Mouse (Mus musculus) myocyte (in vitro differentiated cells): Measurements from ENCODE around the gene Hist2h2be. TPM values are rescaled to one million over a fixed set of nuclear protein-coding genes. Genes with fewer than 3 reads are reported as not detected.

Experiments
- H3K27me3 ChIP-seq: one replicate; pipeline ENCODE4 v1.6.1; 2011; ENCODE audit not compliant: control insufficient read depth, insufficient read depth, insufficient read length
- H3K36me3 ChIP-seq: one replicate; pipeline ENCODE4 v1.6.1; 2011; ENCODE audit not compliant: control insufficient read depth, insufficient read depth
- H3K4me2 ChIP-seq: one replicate; pipeline ENCODE4 v1.6.1; 2011; ENCODE audit warnings: low read depth, control low read depth
- H3K4me3 ChIP-seq: one replicate; pipeline ENCODE4 v1.5.1; 2011; ENCODE audit warnings: mild to moderate bottlenecking, control low read depth, moderate library complexity
- H3K79me2 ChIP-seq: one replicate; pipeline ENCODE4 v1.6.1; 2011; ENCODE audit not compliant: control insufficient read depth, insufficient read depth
- H3ac ChIP-seq: one replicate; pipeline ENCODE4 v1.6.1; 2011; ENCODE audit not compliant: control insufficient read depth, insufficient read length
- CEBPB ChIP-seq: IDR thresholded peaks from 2 replicates; pipeline ENCODE4 v1.6.1; 2011; ENCODE audit warnings: mild to moderate bottlenecking, moderate library complexity; ENCODE audit not compliant: poor library complexity, insufficient read depth, severe bottlenecking
- E2F4 ChIP-seq: IDR thresholded peaks from one replicate; pipeline ENCODE4 v1.6.1; 2011; ENCODE audit warnings: mild to moderate bottlenecking, control low read depth, moderate library complexity; ENCODE audit not compliant: insufficient read depth
- MAX ChIP-seq: IDR thresholded peaks from one replicate; pipeline ENCODE4 v1.6.1; 2011; ENCODE audit warnings: low read depth, mild to moderate bottlenecking, control low read depth
- MYOD1 ChIP-seq, 3 experiments: IDR thresholded peaks; one replicate each; pipeline ENCODE4 v1.6.1; 2011; ENCODE audit warnings: control low read depth in 2 of 3, low read depth in 2 of 3, mild to moderate bottlenecking in 2 of 3, moderate library complexity in 1 of 3; ENCODE audit not compliant: insufficient read length in 2 of 3, control insufficient read depth in 1 of 3
- MYOG ChIP-seq, 3 experiments: IDR thresholded peaks; one replicate each; pipeline ENCODE4 v1.6.1; 2011; ENCODE audit warnings: control low read depth in 2 of 3, low read depth in 2 of 3, mild to moderate bottlenecking in 2 of 3; ENCODE audit not compliant: insufficient read length in 2 of 3, control insufficient read depth in 1 of 3, insufficient read depth in 1 of 3
- POLR2A ChIP-seq: IDR thresholded peaks from one replicate; pipeline ENCODE4 v1.6.1; 2011; ENCODE audit warnings: low read depth, mild to moderate bottlenecking, control low read depth, moderate library complexity; ENCODE audit not compliant: insufficient read length
- POLR2AphosphoS2 ChIP-seq: IDR thresholded peaks from one replicate; pipeline ENCODE4 v1.6.1; 2011; ENCODE audit warnings: low read depth, control low read depth; ENCODE audit not compliant: insufficient read length
- REST ChIP-seq: IDR thresholded peaks from one replicate; pipeline ENCODE4 v1.6.1; 2011; ENCODE audit warnings: mild to moderate bottlenecking, control low read depth, moderate library complexity; ENCODE audit not compliant: insufficient read depth, insufficient read length
- SRF ChIP-seq: IDR thresholded peaks from one replicate; pipeline ENCODE4 v1.6.1; 2011; ENCODE audit warnings: low read depth; ENCODE audit not compliant: control insufficient read depth, insufficient read length
- TCF12 ChIP-seq: IDR thresholded peaks from one replicate; pipeline ENCODE4 v1.6.1; 2011; ENCODE audit warnings: mild to moderate bottlenecking, control low read depth; ENCODE audit not compliant: poor library complexity, insufficient read depth, severe bottlenecking
- TCF3 ChIP-seq: IDR thresholded peaks from one replicate; pipeline ENCODE4 v1.6.1; 2011; ENCODE audit warnings: low read depth, control low read depth; ENCODE audit not compliant: insufficient read length
- USF1 ChIP-seq: IDR thresholded peaks from one replicate; pipeline ENCODE4 v1.6.1; 2011; ENCODE audit warnings: low read depth, mild to moderate bottlenecking, control low read depth, moderate library complexity
- polyA plus RNA-seq: library from polyadenylated mRNA; unstranded; fragments of >200 nt; fragmentation: generic; extraction: Trizol; gene quantifications from one replicate; pipeline ENCODE4 v1.2.1, GENCODE M21; 2012; ENCODE audit warnings: missing spikeins

Gene Hist2h2be
- polyA plus RNA-seq, 1 experiment, result 2.2 TPM

- TF ChIP-seq MYOG (IDR thresholded peaks at IDR 0.05; ENCODE audit: control insufficient read depth in 1 of 3, insufficient read depth in 1 of 3, insufficient read length in 2 of 3, low read depth in 2 of 3), result no peak
- TF ChIP-seq CEBPB, result no peak
- no peak for TF ChIP-seq TCF3
- no peak for TF ChIP-seq POLR2A
- no peak for TF ChIP-seq TCF12
- TF ChIP-seq SRF, result no peak
- TF ChIP-seq MAX, result no peak
- TF ChIP-seq E2F4, result no peak
- no peak for TF ChIP-seq POLR2AphosphoS2
- TF ChIP-seq REST, result no peak
- no peak for TF ChIP-seq MYOD1 (IDR thresholded peaks at IDR 0.05; ENCODE audit: control insufficient read depth in 1 of 3, insufficient read length in 2 of 3, low read depth in 2 of 3)
- no peak for TF ChIP-seq USF1
- no peaks in the 10 kb centered on the region for H3K27me3 ChIP-seq
- no peak overlapping the region for H3ac ChIP-seq
- no peak overlapping the region for H3K4me2 ChIP-seq
- H3K4me3 ChIP-seq, result no peak overlapping the region
- peaks cover 34% of the 10 kb centered on the region for H3K36me3 ChIP-seq
- peaks cover 37% of the 10 kb centered on the region for H3K79me2 ChIP-seq
Observed at GRCm38 (mm10) chr3:96175251-96175650, 45.7 kb upstream of the Hist2h2be start.

GRCm38 (mm10) chr3:96178427-96178826 is 42.5 kb upstream of the Hist2h2be start:
- H3K4me3 ChIP-seq, result no peak overlapping the region
- H3K27me3 ChIP-seq, result no peaks in the 10 kb centered on the region
- TF ChIP-seq MAX (no peak), POLR2A (no peak), CEBPB (no peak), SRF (no peak), TCF3 (no peak), REST (no peak), E2F4 (no peak), USF1 (no peak), POLR2AphosphoS2 (no peak), TCF12 (no peak), MYOG (IDR thresholded peaks at IDR 0.05; ENCODE audit: control insufficient read depth in 1 of 3, insufficient read depth in 1 of 3, insufficient read length in 2 of 3, low read depth in 2 of 3) (no peak), MYOD1 (IDR thresholded peaks at IDR 0.05; ENCODE audit: control insufficient read depth in 1 of 3, insufficient read length in 2 of 3, low read depth in 2 of 3) (no peak)
- no peak overlapping the region for H3K4me2 ChIP-seq
- peaks cover 20% of the 10 kb centered on the region for H3K79me2 ChIP-seq
- no peak overlapping the region for H3ac ChIP-seq
- peaks cover 34% of the 10 kb centered on the region for H3K36me3 ChIP-seq

GRCm38 (mm10) chr3:96178902-96179301 is 42.0 kb upstream of the Hist2h2be start:
- H3K36me3 ChIP-seq, result peaks cover 34% of the 10 kb centered on the region
- TF ChIP-seq POLR2AphosphoS2 (peak; percentile 20), POLR2A (no peak), MYOG (IDR thresholded peaks at IDR 0.05; ENCODE audit: control insufficient read depth in 1 of 3, insufficient read depth in 1 of 3, insufficient read length in 2 of 3, low read depth in 2 of 3) (no peak), MAX (no peak)
- H3K79me2 ChIP-seq, result peaks cover 16% of the 10 kb centered on the region
- H3ac ChIP-seq, result no peak overlapping the region
- no peaks in the 10 kb centered on the region for H3K27me3 ChIP-seq
- no peak overlapping the region for H3K4me2 ChIP-seq
- H3K4me3 ChIP-seq, result no peak overlapping the region

- peaks cover 9% of the 10 kb centered on the region for H3K79me2 ChIP-seq
- H3K4me2 ChIP-seq, result no peak overlapping the region
- H3K4me3 ChIP-seq, result no peak overlapping the region
- no peaks in the 10 kb centered on the region for H3K27me3 ChIP-seq
- H3K36me3 ChIP-seq, result peaks cover 32% of the 10 kb centered on the region
- TF ChIP-seq POLR2AphosphoS2 (no peak), TCF3 (no peak), E2F4 (no peak), USF1 (no peak), POLR2A (no peak)
- H3ac ChIP-seq, result no peak overlapping the region
Observed at GRCm38 (mm10) chr3:96179531-96179930, 41.4 kb upstream of the Hist2h2be start.

GRCm38 (mm10) chr3:96180727-96181477 is 40.0 kb upstream of the Hist2h2be start, which contains the start of gene Sv2a:
Gene Sv2a, plus strand, starts transcription at chr3:96181151.
- TF ChIP-seq TCF3 (no peak), MAX (no peak), SRF (no peak), REST (no peak), POLR2A (no peak), MYOD1 (IDR thresholded peaks at IDR 0.05; ENCODE audit: control insufficient read depth in 1 of 3, insufficient read length in 2 of 3, low read depth in 2 of 3) (no peak), POLR2AphosphoS2 (no peak), E2F4 (no peak), CEBPB (no peak), TCF12 (no peak), MYOG (IDR thresholded peaks at IDR 0.05; ENCODE audit: control insufficient read depth in 1 of 3, insufficient read depth in 1 of 3, insufficient read length in 2 of 3, low read depth in 2 of 3) (no peak), USF1 (no peak)
- no peak within 1 kb of the TSS for H3ac ChIP-seq
- peaks cover 20% of the 10 kb centered on the region for H3K36me3 ChIP-seq

More at GRCm38 (mm10) chr3:96180727-96181477, 40.0 kb upstream of the Hist2h2be start, which contains the start of gene Sv2a:
- H3K4me2 ChIP-seq, result peak within 1 kb of the TSS; percentile 48
- H3K79me2 ChIP-seq, result no peaks in the 10 kb centered on the region
- no peaks in the 10 kb centered on the region for H3K27me3 ChIP-seq
- H3K4me3 ChIP-seq, result no peak within 1 kb of the TSS
